Mouse (Mus musculus) skeletal muscle tissue, adult 2 months (tissue): ENCODE results near the gene Il5.
"Not testable (repeated sequence)": the region's sequence is repeated elsewhere in the genome, so short reads cannot be mapped to it uniquely, and the experiment has no call there.

Source experiments
- DNase-seq: peaks from one replicate; pipeline ENCODE4 v3.0.0-alpha.2; 2012; ENCODE audit warnings: low read depth, low spot score

The Il5 gene

GRCm38 (mm10) chr11:53742353-53742752, 21.8 kb downstream of the Il5 start:
- DNase-seq, result no peak

DNA sequence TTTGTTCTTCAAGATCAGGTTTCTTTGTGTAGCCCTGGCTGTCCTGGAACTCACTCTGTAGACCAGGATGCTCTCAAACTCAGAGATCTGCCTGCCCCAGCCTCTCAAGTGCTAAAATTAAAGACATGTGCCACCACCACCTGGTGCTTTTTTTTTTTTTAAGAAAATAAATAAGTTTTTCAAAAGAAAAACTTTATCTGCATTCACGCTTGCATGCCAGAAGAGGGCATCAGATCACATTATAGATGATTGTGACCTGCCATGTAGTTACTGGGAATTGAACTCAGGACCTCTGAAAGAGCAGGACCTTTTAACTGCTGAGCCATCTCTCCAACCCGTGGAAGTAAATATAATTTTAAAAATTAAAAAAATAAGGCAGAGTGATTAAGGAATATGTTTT, 24.7 kb downstream of the Il5 start:
- no peak for DNase-seq

- DNase-seq, result no peak
Observed at GRCm38 (mm10) chr11:53747985-53748384, 27.4 kb downstream of the Il5 start.

DNA sequence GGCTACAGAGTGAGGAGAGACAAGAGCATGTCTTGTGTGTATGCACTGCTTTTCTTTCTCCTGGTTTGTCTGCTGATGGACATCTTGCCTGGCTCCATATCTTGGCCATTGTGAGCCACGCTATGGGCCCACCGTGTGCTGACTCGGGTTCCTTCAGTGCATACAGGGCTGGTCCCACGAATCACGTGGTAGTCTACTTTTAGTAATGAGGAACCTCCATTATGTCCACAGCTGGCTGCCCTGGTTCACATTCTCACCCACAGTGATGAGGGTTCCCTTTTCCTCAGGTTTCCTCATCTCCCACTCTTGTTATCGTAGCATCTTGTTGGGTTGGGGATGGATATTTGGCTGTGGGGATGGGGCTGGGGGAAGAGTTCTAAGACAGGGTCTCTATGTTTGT, 28.0 kb downstream of the Il5 start:
- no peak for DNase-seq

DNA sequence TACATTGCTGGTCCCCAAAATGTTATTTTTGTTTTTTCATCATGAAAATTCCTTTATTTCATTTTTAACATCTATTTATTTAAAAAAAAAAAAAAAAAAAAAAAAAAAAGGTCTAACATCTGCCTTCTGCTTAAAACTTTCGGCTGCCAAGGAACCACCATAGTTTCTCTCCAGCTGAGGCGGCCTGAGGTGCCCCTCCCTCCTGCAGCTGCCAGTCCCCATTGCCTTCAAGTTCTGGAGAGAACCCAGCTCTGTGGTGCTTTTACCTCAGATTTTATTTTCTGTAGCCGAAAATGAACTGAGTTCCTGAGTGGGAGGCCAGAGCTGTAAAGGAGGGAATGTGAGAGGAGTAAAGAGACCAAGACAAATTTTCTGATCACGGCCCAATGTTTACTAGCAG, 28.7 kb downstream of the Il5 start:
- no peak for DNase-seq

GRCm38 (mm10) chr11:53749716-53750352, 29.2 kb downstream of the Il5 start:
- no peak for DNase-seq

- DNase-seq, result no peak
Observed at GRCm38 (mm10) chr11:53755011-53755595, 34.5 kb downstream of the Il5 start.

- DNase-seq, result no peak
Observed at GRCm38 (mm10) chr11:53757612-53758011, 37.0 kb downstream of the Il5 start.

DNA sequence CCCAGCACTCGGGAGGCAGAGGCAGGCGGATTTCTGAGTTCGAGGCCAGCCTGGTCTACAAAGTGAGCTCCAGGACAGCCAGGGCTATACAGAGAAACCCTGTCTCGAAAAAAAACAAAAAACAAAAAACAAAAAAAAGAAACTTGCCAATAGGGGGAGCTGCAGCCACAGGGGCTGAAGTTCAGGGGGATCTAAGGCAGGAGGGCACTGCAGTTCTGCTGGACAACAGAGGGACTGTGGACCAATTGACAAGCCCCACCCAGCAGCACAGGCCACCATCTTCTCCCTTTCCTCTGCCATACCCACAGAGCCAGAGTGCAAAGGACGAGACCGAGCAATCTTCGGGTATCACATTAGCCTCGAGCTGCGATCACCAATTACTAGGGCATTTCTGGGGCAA, 37.4 kb downstream of the Il5 start:
- DNase-seq, result not testable (repeated sequence)

DNA sequence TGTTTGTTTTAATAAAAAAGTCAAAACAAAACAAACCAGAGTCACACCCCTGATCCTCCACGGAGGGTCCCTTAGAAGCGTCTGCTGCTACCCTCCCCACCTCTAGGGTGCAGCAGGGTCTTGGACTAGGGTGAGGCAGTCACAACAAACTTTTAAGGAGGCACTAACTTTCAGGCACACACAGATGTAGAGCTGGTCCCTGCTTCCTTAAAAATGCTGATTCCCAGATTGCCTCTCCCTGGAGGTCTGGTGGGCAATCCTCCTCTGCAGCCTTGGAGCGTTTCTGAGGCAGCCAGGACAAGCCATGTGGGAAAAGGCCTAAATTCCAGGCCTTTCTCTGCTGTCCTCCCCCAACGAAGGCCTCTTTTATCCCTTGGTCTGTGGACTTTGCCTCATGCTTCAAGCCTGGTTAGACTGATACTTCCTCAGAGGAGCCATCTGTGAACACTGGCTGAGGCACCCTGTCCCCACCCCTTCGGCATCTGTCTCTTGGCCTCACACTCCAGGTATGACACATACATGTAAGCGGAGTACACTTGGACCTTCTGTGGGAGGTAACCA, 38.3 kb downstream of the Il5 start:
- peak; percentile 48 for DNase-seq

DNA sequence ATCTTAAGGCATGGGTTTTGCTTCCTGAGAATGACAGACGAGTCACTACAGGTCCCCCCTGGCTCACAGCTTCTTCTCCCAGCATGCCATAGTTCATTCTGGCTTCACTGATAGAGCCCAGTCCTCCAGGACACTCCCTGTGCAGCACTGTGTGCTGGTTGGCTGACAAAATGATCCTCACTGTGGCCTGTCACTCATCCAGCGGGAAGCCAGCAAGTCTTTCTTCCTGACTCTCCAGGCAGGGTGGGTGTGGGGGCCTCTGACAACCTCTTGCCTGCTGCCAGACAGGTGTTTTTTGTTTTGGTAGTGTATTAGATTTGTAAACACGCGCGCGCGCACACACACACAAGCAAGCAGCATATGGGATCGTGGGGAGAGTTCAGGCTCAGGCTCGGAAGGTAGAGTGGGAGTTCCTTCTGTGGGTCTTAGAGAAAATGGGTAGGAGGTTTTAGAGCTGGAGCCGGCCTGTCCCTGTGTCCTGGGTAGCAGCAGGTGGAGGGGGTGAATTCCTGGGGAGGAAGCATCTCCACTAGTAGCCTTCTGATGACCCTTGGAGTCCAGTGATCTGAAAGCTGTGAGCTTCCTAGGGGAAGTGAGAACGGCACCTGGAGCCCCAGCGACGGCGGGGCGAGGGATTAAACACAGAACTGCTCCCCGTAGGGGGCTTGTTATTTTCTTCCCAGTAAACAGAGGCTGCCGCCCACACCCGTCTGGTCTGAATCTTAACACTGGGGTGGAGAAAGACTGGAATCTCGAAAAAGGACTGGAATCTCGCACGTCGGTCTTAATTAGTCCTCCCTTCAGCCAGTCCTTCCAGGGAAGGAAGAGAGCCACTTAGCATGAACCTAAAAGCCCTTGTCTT, 39.2 kb downstream of the Il5 start:
- no peak for DNase-seq

DNA sequence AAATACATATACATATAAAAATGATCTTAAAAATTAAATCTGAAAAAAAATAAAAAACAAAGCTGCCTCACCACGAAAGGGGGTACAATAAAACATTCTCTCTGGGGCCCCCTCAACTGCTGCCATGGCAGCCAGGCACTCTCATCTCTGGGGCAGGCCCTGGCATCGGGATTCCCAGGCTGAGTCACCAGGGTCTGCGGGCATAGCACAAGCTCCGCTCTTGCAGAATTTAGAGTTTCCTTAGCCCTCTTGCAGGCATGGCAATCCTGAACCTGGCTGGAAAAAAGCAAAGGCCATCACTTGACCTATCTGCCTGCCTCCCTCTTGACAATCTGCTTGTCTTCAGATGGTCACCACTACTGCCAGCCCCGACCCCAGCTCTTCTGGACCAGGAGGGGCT, 40.7 kb downstream of the Il5 start:
- DNase-seq, result no peak

DNA sequence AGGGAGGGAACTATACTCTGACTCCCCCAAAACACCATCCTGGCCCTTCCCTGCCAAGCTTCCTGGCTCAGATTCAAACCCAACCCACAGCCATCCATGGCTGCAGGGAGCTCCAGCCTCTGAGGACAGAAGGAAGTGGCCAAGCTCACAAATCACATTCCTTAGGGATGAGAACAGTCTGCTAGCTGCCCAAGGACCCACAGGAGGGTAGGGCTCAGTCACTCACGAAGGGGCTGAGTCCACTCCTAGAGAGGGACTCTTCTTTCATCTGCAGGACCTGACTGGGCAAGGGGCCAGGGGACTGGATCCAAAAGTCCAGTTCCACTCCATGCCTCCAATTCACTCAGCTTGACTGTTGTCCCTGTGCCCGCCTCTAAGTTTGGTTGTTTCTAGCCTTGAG, 41.2 kb downstream of the Il5 start:
- peak; percentile 67 for DNase-seq

- no peak for DNase-seq
Observed at GRCm38 (mm10) chr11:53762426-53762825, 41.8 kb downstream of the Il5 start.

GRCm38 (mm10) chr11:53762827-53763495, 42.4 kb downstream of the Il5 start:
- peak; percentile 81 for DNase-seq

- DNase-seq, result peak; percentile 92
Observed at GRCm38 (mm10) chr11:53763496-53764140, 43.0 kb downstream of the Il5 start.

DNA sequence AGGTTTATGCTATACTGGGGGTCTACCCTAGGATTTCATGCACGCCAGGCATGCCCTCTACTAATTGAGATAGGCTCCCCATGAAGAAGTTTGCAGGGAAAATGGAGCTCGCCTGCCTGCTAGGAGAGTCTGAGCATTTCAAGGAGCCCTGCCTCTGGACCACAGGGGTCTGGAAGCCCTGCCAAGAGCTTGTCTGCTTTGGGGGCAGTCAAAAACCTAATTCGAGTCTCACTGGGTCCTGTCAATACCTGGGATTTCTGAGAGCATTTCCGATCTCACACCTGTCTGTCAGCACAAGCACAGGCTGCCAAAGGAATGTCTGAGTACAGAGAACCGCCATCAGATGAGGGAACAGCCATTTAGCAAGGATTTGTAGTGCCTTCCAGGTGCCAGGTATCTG, 44.0 kb downstream of the Il5 start:
- no peak for DNase-seq

GRCm38 (mm10) chr11:53768422-53769184, 48.0 kb downstream of the Il5 start:
- no peak for DNase-seq

GRCm38 (mm10) chr11:53769185-53769576, 48.6 kb downstream of the Il5 start:
- no peak for DNase-seq

DNA sequence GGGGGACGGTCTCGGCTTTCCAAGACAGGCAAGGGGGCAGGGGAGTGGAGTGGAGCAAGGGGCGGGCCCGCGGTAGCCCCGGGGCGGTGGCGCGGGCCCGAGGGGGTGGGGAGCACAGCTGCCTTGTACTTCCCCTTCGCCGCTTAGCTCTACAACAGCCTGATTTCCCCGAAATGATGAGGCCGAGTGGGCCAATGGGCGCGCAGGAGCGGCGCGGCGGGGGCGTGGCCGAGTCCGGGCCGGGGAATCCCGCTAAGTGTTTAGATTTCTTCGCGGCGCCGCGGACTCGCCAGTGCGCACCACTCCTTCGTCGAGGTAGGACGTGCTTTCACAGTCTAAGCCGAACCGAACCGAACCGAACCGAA, 49.1 kb downstream of the Il5 start, which contains the start of gene Irf1:
TSS of gene Irf1 (plus strand) at position 255 of the 365 bp plus-strand sequence.
- DNase-seq, result peak; percentile 90
